Mouse (Mus musculus) cerebellum, postnatal 25 days (tissue): Measurements from ENCODE around the gene Sult6b1.

Experiments
- DNase-seq, 2 experiments: peaks; one replicate each; pipeline ENCODE4 v3.0.0; 2021; ENCODE audit warnings: mixed read lengths in 2 of 2

Sult6b1 gene

GRCm38 (mm10) chr17:78906892-78907291 lies at the start of gene Sult6b1:
TSS of gene Sult6b1 (minus strand) at chr17:78906992.
- DNase-seq = no peak

GRCm38 (mm10) chr17:78953240-78953639 lies 46.4 kb upstream of the Sult6b1 start:
- no peak for DNase-seq

- no peak for DNase-seq
These were observed 45.3 kb upstream of the Sult6b1 start for GRCm38 (mm10) chr17:78952070-78952469.

DNA sequence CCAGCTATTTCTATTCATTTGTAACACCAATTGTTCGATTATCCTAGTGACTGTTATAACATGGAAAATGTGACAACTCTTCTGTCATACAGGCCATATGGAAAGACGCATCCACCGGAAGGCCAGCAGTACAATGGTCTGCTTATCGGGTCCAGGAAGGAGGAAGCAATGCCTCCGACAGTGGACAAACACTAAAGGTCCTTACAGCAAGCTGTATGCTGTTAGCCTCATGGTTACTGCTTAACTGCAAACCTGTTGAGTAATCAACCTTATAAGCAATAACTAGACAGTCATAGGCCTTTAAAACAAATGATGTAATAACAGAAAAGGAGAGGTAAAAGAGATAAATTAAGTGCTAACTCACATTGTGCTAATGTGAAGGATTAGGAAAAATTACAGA lies 44.4 kb upstream of the Sult6b1 start:
- DNase-seq = no peak

- DNase-seq = no peak
These were observed 35.8 kb upstream of the Sult6b1 start for GRCm38 (mm10) chr17:78942579-78942978.

DNA sequence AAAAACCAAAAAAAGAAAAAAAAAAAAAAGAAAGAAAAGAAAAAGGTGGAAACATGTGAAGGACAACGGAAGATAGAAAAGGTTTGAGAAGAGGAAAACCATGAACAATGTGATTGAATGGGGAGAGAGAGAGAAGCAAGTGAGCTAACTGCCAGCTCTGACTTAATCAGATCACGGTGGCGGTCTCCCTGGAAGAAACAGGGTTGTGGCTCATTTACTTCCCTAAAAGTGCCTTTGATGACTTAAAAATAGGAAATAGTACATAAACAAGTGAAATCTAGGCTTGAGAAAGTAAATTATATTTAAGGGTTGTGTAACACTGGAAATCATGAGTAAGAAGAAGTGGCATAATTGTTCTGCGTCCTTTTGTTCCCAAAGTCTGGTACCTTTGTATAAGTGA lies 32.1 kb upstream of the Sult6b1 start:
- DNase-seq = no peak

DNA sequence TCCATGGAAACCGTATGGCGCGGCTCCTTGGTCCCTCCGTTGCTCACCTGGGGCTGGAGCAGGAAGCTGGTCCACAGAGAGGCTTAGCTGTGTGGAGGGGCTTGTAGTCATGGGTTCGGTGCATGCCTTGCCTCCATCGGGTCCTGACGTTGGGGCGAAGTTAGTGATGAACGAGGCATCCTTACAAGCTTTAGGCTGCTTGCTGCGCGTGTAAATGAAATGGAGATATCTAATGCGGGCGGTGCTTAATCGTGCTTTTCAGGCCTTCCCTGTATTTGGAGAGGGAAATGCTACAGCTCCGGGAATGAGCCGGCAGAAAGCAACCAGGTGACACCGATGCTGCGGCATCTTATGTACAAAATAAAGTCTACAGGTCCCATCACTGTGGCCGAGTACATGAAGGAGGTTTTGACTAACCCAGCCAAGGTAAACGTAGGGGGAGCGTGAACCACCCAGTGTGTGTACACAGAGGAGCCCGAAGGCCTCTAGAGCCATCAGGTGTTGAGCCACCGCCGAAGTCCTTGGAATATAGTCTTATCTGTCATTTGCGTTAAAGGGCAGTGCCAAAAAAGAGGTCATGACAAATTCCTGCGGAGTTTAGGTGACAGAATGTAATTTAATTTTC lies 30.5 kb upstream of the Sult6b1 start:
- DNase-seq = peak in 1 of 2 experiments; percentile 38

DNA sequence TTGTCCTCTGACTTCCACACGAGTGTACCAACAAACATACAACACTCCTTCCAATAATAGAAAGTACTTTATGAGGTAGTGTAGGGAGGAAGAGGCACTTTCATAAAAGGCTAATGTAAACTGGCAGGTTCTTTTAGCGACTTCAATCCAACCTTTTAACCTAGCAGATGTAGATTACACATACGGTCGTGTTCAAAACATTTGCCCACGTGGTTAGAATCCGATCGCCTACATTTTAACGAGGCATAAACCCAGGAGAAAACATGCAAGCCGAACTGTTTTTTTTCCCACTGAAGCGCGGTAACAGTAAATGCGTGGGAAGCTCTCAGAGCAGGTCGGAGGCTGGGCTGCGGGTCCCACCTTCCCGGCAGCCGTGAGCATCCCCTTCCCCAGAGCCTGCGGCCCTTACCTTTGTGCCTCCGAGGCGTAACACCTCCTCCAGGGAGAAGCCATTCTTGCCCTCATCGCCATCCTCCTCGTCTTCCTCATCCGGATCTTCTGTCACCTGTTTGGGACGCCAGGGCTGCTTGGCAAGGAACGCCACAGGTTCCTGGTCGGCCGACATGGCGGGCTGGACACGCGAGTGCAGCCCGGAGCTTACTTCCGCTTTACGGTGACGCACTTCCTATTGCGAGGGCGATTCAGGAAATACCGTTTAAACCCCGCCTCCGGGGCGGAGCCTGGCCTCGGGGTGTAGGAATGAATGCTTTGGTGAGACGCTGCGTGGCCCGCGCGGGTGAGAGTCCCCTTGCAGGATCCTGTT lies 29.9 kb upstream of the Sult6b1 start, which contains the start of the genes Cebpz and Ndufaf7:
Gene Cebpz (minus strand): TSS at position 601 of the 763 bp plus-strand sequence.
Gene Ndufaf7 (plus strand): TSS at position 671 of the 763 bp plus-strand sequence.
- peak; percentile 98 to 99 for DNase-seq

DNA sequence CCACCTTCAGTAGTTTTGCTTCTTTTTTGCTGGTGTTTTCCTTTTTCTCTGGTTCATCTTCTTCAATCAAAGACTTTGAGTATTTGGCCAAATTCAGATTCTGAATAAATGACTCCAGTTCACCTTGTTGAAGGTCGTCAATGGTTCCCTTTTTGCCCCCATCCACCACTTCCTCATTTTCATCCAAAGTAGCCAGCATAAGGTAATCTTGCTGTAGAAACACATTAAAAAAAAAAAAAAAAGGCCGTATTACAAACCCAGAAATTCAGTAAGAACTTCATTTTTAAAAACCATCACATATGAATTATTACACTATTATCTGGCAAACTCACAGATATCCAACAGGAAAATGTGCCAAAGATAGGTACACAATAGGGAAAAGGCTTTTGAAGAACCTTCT lies 29.1 kb upstream of the Sult6b1 start:
- no peak for DNase-seq

- DNase-seq = no peak
These were observed 10.9 kb upstream of the Sult6b1 start for GRCm38 (mm10) chr17:78917696-78918095.

GRCm38 (mm10) chr17:78916899-78917298 lies 10.1 kb upstream of the Sult6b1 start:
- DNase-seq = peak in 1 of 2 experiments; percentile 14

DNA sequence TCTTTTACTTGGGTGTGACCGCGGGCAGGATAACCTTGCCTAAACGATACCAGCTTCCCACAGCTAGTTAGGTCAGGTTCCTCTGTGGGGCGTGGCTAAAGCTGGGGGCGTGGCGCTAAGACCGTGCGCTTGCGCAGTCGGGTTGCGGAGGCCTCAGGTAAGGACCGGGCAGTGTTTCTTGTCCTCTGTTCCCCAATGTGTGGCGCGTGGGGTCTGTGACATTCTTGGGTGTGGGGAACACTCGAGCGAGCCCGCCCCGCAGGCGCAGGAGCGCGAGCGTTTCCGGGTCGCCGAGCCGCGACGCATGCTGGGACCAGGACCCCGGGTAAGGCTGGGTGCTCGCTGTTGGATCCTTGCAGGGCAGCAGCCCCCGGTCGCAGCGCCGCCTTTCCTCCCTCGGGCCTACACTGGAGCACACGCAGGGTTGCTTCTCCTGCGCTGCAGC lies 9.6 kb upstream of the Sult6b1 start, which contains the start of gene Cebpzos:
Gene Cebpzos (plus strand): TSS at position 132 of the 445 bp plus-strand sequence.
- DNase-seq = peak; percentile 91 to 94

DNA sequence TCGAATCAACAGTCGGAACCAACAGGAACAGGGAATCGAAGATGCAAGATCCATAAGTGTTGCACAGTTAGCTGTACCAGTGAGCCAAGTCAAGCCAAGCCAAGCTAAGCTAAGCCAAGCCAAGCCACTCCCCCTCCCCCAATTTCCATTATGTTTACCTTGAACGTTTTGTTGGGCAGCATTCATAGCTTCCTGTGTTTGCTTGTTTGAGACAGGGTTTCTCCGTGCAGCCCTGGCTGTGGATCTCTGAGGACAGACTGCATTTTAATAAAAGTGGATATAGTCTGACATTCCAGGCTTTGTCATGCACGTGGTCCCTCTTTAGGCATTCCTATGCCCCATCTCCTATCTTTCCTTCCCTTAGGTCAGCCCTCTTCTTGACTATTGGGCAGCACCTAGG lies 9.0 kb upstream of the Sult6b1 start:
- DNase-seq = peak in 1 of 2 experiments; percentile 10

DNA sequence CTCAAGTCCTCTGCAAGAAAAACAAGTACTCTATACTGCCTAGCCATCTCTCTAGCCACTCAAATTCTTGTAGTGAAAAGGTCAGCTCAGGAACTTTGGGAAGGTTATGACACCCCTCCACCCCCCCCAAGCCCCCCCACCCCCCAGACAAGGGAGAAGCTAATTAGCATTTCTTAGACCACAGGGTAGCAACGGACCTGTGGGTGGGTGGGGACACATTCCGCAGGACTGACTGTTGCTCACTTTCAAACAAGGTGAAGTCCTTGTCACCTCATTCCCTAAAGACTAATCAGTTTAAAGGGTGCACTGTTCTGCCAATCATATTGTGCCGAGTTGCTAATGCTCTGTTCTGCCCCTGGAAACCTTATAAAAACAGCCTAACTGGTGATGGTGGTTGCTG lies 7.1 kb upstream of the Sult6b1 start:
- no peak for DNase-seq

DNA sequence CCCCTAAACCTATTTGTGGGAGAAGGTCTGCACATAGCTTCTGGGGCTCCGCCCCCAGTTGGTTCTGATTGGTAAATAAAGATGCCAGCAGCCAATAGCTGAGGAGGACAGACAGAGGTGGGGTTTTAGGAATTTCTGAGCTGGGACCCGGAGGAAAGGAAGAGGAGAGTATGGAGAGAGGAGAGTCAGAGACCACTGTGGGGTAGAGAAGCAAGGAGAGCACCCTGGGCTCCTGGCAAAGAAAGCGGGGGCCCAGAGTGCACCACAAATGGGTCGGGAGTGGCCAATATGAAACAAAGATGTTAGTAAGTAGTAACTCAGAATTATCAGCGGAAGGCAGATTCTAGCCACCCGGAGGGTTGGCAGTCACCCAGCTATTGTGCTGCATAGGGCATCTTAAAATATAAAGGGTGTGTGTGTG lies 6.1 kb upstream of the Sult6b1 start:
- DNase-seq = peak; percentile 34 to 65

GRCm38 (mm10) chr17:78909374-78909773 lies 2.6 kb upstream of the Sult6b1 start:
- no peak for DNase-seq

DNA sequence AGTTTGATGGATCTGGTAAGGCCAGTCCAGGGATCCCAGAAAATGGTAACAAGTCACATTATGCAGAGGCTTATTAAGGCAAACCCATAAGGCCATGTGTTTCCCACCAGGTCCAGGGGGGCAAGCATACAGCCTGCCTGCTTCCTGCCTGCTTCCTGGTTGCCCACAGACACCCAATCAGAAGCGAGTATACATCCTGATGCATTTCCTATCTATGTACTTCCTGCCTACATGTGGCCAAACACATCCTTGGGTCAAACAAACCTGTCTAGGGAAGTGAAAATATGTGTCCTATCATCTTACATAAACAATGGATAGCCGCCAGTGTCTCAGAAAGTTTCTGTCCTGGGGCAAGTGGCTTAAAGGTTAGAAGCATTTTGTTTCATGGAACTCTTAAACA lies 3.6 kb downstream of the Sult6b1 start:
- no peak for DNase-seq

DNA sequence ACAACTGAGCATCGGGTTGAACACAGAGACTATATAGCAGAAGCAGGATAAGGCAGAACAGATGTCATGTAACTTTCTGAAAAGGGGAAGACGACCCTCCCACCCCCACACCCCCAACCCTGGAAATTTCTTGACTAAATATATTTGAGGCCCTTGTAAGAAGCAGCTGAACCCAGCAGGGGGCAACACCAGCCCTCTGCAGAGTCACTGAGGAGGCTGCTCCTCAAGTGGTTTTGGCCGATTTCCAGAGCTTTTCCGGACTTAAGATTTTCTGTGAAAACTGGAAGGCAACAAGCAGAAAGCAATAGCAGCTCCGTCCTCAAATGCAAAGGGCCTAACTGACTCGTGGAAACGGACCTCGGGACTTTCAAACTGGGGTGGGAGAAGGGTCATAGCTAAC lies 11.4 kb downstream of the Sult6b1 start:
- peak in 1 of 2 experiments; percentile 34 for DNase-seq

DNA sequence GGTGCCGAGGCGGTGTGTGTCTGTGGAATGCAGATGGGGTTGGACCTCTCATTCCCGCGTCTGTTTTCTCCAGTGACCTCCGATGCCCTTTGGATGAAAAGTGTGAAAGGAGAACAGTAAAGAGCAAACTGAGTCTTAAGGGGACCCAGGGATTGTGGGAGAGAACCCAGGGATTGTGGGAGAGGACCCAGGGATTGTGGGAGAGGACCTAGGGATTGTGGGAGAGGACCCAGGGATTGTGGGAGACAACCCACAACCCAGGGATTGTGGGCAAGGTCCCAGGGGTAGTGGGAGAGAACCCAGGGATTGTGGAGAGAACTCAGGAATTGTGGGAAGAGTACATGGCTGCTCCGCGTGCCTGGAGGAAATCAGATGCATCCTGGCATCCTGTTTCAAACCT lies 11.8 kb downstream of the Sult6b1 start:
- DNase-seq = no peak

- DNase-seq = no peak
These were observed 15.8 kb downstream of the Sult6b1 start for GRCm38 (mm10) chr17:78891020-78891419.

- DNase-seq = peak; percentile 61 to 72
These were observed 17.6 kb downstream of the Sult6b1 start for GRCm38 (mm10) chr17:78889184-78889583.

- DNase-seq = peak; percentile 38 to 43
These were observed 18.2 kb downstream of the Sult6b1 start for GRCm38 (mm10) chr17:78888554-78888953.

DNA sequence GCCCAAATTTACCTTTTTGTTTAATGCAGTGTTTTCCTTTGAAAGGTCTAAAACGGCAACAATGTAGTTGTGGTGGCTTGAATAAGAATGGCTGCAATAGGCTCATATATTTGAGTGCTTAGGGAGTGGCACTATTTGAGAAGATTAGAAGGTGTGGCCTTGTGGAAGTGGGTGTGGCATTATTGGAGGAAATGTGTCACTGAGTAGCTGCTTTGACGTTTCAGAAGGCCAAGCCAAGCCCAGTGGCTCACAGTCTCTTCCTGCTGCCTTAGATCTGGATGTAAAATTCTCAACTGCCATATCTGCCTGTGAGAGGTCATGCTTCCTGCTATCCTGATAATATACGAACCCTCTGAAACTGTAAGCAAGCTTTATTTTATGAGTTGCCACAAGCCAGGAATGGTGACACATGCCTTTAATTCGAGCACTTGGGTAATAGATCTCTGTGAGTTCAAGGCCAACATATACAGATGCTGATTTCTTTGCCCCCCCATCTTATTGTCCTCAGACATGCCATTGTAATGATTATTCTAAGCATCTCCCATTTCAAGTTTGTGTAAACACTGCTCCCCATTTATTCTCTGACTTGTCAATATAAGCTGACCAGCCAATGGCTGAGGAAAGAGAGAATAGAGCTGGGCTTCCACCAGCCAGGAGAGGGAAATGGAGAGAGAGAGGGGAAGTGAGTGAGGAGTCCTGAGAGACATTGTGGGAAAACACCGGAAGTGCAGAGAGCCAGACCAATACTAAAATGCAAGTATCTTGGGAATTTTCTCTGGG lies 21.3 kb downstream of the Sult6b1 start:
- no peak for DNase-seq
